Mouse (Mus musculus) neural tube, embryonic 13.5 days (tissue): ENCODE measurements around the gene Panx1. TPM values are rescaled to one million over a fixed set of nuclear protein-coding genes. Genes with fewer than 3 reads are reported as not detected.

Experiments used
- ATAC-seq: fragments of 200-750 bp; cut with Nextera tagmentation; 2 replicates; pipeline ENCODE4 v1.8.0; 2017; ENCODE audit warnings: low read depth, mild to moderate bottlenecking, moderate TSS enrichment, moderate library complexity
- H3K27ac ChIP-seq: fragments of 300-500 bp; sonication (generic); replicated peaks from 2 replicates; pipeline ENCODE4 v1.5.1; 2015; ENCODE audit warnings: moderate library complexity, mild to moderate bottlenecking, inconsistent platforms
- H3K27me3 ChIP-seq: fragments of 300-500 bp; sonication (generic); 2 replicates; pipeline ENCODE4 v1.6.1; 2015; ENCODE audit warnings: mild to moderate bottlenecking, inconsistent platforms
- H3K36me3 ChIP-seq: fragments of 300-500 bp; sonication (generic); 2 replicates; pipeline ENCODE4 v1.6.1; 2015; ENCODE audit warnings: mild to moderate bottlenecking, inconsistent platforms
- H3K4me1 ChIP-seq: fragments of 300-500 bp; sonication (generic); replicated peaks from 2 replicates; pipeline ENCODE4 v1.6.1; 2015; ENCODE audit warnings: inconsistent platforms
- H3K4me2 ChIP-seq: fragments of 300-500 bp; sonication (generic); 2 replicates; pipeline ENCODE4 v1.6.1; 2015; ENCODE audit warnings: inconsistent platforms, mild to moderate bottlenecking, moderate library complexity
- H3K4me3 ChIP-seq: fragments of 300-500 bp; sonication (generic); 2 replicates; pipeline ENCODE4 v1.5.1; 2015; ENCODE audit warnings: mild to moderate bottlenecking, inconsistent platforms
- H3K9ac ChIP-seq: fragments of 300-500 bp; sonication (generic); 2 replicates; pipeline ENCODE4 v1.6.1; 2015; ENCODE audit warnings: moderate library complexity, mild to moderate bottlenecking, inconsistent platforms
- H3K9me3 ChIP-seq: fragments of 300-500 bp; sonication (generic); 2 replicates; pipeline ENCODE4 v1.6.1; 2016; ENCODE audit warnings: inconsistent platforms
- WGBS: fragments of 180-500 bp; shearing (Covaris S2); methylation state at CpG from one replicate; pipeline ENCODE4 v1.1.7; 2015; 5-methylcytosine and 5-hydroxymethylcytosine counted together
- polyA plus RNA-seq: library from polyadenylated mRNA; unstranded; fragments of >200 nt; fragmentation: Nextera tagmentation; extraction: Ambion mirVana; gene quantifications from 2 replicates; pipeline ENCODE4 v1.2.1, GENCODE M21; 2015

The Panx1 gene
- polyA plus RNA-seq, 1 experiment from 2014 or later, result 157 TPM

DNA sequence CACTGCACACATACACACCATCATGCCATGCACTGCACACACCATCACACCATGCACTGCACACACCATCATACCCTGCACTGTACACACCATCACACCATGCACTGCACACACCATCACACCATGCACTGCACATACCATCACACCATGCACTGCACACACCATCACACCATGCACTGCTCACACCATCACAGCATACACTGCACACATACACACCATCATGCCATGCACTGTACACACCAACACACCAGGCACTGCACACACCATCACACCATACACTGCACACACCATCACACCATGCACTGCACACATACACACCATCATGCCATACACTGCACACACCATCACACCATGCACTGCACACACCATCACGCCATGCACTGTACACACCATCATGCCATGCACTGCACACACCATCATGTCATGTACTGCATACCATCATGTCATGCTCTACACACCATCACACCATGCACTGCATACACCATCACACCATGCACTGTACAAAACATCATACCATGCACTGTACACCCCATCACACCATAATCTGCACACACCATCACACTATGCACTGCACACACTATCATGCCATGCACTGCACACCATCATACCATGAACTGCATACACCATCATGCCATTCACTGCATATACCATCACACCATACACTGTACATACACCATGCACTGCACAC lies 56.5 kb downstream of the Panx1 start:
- no peaks in the 10 kb centered on the region for H3K36me3 ChIP-seq
- no peaks in the 10 kb centered on the region for H3K27me3 ChIP-seq
- no peaks in the 10 kb centered on the region for H3K4me1 ChIP-seq
- 96% methylated on average over 1 of the region's 1 CpGs for WGBS
- H3K4me2 ChIP-seq, result no peak overlapping the region
- no peak overlapping the region for H3K9ac ChIP-seq
- H3K9me3 ChIP-seq, result no peaks in the 10 kb centered on the region
- no peak overlapping the region for H3K4me3 ChIP-seq
- H3K27ac ChIP-seq, result no peak overlapping the region
- ATAC-seq, result no peak

DNA sequence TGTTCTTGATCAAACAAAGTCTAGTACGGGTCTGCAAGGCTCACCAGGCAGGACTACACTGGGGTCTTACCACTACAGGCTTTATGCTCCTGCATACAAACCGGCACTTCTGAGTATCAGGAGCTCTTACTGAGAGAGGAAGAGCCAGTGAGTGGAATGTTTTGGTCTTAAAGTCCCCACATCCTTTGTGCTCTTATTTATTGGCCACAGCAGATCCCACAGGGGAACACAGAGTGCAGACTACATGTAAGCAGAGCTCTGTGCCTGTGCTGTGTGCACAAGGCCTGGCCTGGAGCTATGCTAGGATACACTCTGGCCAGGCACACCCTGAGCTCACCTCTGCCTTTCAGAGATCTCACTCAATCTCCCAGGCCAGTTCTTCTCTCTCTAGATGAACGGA lies 62.1 kb downstream of the Panx1 start:
- Histone ChIP-seq H3K36me3 (no peaks in the 10 kb centered on the region), H3K4me2 (no peak overlapping the region), H3K4me3 (no peak overlapping the region), H3K27me3 (no peaks in the 10 kb centered on the region), H3K9ac (no peak overlapping the region), H3K9me3 (no peaks in the 10 kb centered on the region), H3K4me1 (no peaks in the 10 kb centered on the region), H3K27ac (no peak overlapping the region)
- WGBS, result 83% methylated on average over 3 of the region's 3 CpGs
- no peak for ATAC-seq

DNA sequence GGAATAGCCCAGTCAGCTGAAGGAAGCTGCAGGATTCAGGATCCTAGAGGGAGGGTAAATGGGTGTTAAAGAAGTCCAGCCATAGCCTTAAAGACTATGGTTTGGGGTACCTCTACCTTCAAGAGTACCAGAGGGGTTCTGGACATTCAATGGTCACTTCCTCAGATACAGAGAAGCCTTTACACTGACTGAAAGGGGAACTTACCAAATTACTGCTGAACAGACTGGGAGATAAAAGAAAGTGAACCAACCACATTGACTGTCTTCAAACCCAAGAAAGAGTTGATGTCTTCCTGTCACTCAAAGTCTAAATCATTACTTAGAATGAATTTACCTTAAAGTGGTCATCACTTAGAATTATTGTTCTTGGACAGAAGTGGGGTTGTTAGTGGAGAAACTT lies 62.6 kb downstream of the Panx1 start:
- H3K9ac ChIP-seq, result no peak overlapping the region
- no peaks in the 10 kb centered on the region for H3K9me3 ChIP-seq
- no peaks in the 10 kb centered on the region for H3K27me3 ChIP-seq
- H3K4me2 ChIP-seq, result no peak overlapping the region
- H3K4me3 ChIP-seq, result no peak overlapping the region
- ATAC-seq, result no peak
- H3K4me1 ChIP-seq, result no peaks in the 10 kb centered on the region
- H3K27ac ChIP-seq, result no peak overlapping the region
- H3K36me3 ChIP-seq, result no peaks in the 10 kb centered on the region

DNA sequence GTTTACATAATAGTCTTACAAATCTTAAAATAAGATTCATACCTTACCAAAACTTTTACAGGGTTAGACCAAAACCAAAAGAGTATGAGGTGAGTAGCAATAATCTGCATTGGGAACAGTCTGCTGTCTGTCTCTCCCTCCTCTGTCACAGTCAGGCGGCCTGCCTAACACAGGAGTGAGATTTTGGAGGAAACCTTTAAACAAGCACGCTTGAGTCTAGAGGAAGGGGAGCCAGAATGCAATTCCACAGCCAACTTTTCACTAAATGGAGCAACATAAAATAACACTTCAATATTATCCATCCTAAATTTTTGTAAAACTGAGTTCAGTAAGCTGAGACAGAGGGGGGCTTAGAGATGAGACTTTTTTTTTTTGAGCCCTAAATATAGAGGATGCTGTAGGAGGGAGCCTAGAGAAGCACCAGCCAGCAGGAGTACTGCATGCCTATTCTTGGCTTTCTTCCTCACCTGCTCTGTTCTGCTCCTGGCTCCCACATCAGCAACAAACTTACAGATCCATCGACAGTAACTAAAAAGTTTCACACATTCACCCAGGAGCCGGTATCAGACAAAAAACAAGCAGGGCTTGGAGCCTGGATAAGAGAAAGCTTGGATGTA lies 63.6 kb downstream of the Panx1 start:
- ATAC-seq, result no peak
- Histone ChIP-seq H3K9me3 (no peaks in the 10 kb centered on the region), H3K4me2 (no peak overlapping the region), H3K27me3 (no peaks in the 10 kb centered on the region), H3K4me1 (no peaks in the 10 kb centered on the region), H3K27ac (no peak overlapping the region), H3K9ac (no peak overlapping the region), H3K4me3 (no peak overlapping the region), H3K36me3 (no peaks in the 10 kb centered on the region)
- whole genome bisulfite sequencing, result 88% methylated on average over 4 of the region's 4 CpGs

DNA sequence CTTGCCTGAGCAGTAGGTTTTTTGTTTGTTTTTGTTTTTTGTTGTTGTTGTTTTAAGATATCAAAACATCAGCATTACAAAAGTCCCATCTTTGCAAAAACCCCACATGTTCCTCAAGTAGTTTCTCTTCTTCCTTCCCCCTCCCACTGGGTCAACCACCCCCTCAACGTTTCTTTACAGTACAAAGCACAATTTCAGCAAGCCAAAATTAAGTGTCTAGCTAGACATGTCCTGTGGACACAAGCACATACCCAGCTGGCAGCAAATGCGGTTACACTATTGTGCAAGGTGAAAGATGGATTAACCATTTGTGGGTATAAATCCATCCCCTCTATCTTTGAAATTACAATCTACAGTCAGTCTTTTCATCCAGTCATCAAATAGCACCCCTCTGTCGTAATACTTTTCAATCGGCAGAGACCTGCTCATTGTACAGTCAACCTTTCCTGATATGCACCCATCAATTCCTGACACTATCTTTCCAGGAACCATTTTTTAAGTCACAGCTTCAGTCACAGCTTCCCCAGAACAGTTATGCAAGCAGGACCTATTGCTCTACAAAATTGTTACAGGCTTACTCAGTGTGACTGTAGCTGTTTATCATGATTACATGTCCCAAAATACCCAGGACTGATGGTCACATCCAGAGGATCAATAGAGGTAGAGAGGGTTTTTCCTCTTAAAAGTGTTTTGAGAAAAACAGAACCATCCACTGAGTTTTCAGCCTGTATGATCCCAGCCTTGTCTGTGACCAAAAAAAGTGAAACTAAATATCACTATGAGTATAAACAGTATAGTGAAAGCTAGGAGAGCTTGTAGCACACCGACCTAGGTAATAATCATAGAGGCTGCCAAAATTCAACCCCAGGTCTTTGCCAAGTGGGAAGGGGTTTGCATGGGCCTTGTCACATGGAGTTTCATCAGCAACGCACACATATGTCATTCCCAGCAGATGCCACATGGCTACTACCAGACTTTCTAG lies 70.7 kb downstream of the Panx1 start:
- H3K4me2 ChIP-seq, result no peak overlapping the region
- 82% methylated on average over 6 of the region's 6 CpGs for WGBS
- no peak for ATAC-seq

DNA sequence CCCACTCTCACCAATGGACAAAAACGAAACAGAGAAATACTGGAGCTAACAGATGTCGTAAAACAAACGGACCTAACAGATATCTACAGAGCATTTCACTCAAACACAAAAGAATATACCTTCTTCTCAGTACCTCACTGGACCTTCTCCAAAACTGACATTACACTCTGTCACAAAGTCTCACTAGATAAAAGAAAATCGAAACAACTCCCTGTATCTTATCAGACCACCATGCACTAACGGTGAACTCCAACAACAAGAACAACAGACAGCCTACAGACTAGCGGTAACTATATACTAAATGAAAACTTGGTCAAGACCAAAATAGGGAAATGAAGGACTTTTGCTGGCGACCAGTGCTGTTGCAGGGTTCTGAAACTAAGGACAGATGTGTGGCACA lies 71.5 kb downstream of the Panx1 start:
- WGBS, result 87% methylated on average over 7 of the region's 7 CpGs

More for the DNA sequence above, 70.7 kb downstream of the Panx1 start:
- Histone ChIP-seq H3K4me3 (no peak overlapping the region), H3K27me3 (no peaks in the 10 kb centered on the region), H3K4me1 (no peaks in the 10 kb centered on the region), H3K9me3 (no peaks in the 10 kb centered on the region), H3K27ac (no peak overlapping the region), H3K9ac (no peak overlapping the region), H3K36me3 (no peaks in the 10 kb centered on the region)

DNA sequence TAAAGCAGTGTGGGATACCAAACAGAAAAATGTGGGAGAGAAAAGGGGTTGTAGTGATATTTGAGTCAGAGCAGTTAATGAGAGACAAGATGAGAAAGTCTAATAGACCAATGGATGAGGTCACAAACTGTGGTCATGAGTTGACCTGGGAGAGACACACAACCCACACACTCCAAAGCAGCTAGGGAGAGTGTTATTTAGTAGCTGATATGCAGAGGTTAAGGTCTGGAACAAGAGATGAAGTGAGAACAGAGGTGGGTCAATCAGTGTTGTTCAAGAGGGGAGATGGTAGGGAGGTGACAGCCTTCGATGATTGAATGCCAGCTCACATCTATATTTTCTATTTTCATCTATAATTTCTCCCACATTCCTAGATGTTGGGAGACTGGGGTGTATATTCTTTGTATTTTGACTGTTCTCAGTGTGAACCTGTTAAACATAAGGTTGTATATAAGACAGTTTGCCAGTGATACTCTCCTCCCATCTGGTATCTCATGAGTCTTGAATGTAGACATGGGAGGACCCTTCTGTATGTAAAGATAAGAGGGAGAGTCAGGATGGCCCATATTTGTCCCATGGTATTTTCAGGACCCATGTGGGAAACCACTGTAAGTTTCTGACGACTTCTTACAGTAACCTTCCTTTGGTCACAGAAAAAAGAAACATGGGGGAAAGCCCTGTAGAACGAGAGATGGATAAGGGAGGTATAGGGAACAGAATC lies 74.3 kb downstream of the Panx1 start:
- 81% methylated on average over 3 of the region's 3 CpGs for WGBS
- Histone ChIP-seq H3K4me1 (no peaks in the 10 kb centered on the region), H3K36me3 (no peaks in the 10 kb centered on the region), H3K27me3 (no peaks in the 10 kb centered on the region), H3K9ac (no peak overlapping the region), H3K9me3 (no peaks in the 10 kb centered on the region), H3K4me3 (no peak overlapping the region), H3K27ac (no peak overlapping the region), H3K4me2 (no peak overlapping the region)
- ATAC-seq, result no peak

More for the DNA sequence above, 71.5 kb downstream of the Panx1 start:
- Histone ChIP-seq H3K4me1 (no peaks in the 10 kb centered on the region), H3K27ac (no peak overlapping the region), H3K27me3 (no peaks in the 10 kb centered on the region), H3K4me3 (no peak overlapping the region), H3K36me3 (no peaks in the 10 kb centered on the region), H3K9ac (no peak overlapping the region), H3K4me2 (no peak overlapping the region), H3K9me3 (no peaks in the 10 kb centered on the region)
- ATAC-seq, result no peak

DNA sequence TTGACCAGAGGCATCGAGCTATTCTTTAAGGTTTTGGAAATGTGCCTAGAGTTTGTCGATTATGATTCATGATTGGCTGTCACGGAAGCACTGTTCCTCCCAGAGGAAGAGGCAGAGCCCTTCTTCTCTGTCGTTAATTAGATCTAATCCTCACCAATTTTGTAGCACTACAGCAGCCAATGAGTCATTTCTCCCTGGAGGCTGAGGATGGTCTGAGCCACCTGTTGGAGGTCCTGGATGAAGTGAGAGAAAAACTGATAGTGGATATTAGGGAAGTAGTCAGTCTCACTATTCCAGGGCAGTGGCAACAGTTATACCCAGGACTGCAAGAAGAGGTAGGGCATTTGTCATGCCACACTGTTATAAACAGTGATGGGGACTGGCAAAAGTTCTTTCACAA lies 75.1 kb downstream of the Panx1 start:
- Histone ChIP-seq H3K36me3 (no peaks in the 10 kb centered on the region), H3K27ac (no peak overlapping the region), H3K4me3 (no peak overlapping the region), H3K4me2 (no peak overlapping the region), H3K4me1 (no peaks in the 10 kb centered on the region), H3K27me3 (no peaks in the 10 kb centered on the region), H3K9ac (no peak overlapping the region), H3K9me3 (no peaks in the 10 kb centered on the region)
- no peak for ATAC-seq
- 75% methylated on average over 4 of the region's 4 CpGs for WGBS

DNA sequence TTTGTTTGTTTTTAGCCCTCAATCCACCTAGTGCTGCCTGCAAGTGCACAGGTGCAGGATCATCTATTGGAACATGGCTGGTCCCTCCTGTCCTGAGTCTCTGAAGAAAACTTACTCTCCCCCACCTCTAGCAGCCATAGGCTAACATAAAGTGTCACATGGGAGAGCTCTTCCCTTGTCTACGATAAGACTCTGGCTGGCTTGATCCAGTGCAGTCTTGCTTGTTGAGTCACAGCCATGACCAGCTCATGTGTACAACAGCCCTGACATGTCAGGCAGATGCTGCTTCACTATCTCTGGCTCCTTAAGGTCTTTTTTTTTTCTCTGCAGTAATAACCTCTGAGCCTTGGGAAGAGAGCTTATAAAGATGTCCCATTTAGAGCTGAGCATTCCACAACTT lies 77.7 kb downstream of the Panx1 start:
- H3K4me1 ChIP-seq, result no peaks in the 10 kb centered on the region
- no peak for ATAC-seq
- no peak overlapping the region for H3K4me3 ChIP-seq
- no peaks in the 10 kb centered on the region for H3K9me3 ChIP-seq
- no peaks in the 10 kb centered on the region for H3K27me3 ChIP-seq
- WGBS, result 91% methylated on average over 1 of the region's 1 CpGs
- H3K9ac ChIP-seq, result no peak overlapping the region
- no peak overlapping the region for H3K4me2 ChIP-seq
- no peaks in the 10 kb centered on the region for H3K36me3 ChIP-seq
- no peak overlapping the region for H3K27ac ChIP-seq

DNA sequence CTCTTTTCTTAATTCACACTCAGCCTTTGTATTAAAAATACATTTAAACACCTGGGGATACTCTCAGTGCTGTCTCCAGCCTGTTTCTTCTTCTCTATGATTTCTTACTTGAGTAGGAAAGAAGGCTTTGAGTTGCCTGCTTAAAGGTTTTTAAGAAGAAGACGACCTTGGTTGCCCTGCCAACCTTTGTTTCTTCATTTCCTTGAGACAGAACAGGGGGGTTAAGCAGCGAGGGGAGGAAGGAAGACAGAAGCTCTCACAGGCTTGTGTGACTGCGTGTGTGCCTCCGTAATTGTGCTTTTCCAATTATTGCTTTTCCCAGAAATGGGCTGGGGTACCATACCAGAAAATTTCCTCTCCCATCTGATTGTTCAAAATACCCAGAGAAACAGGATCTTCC lies 78.5 kb downstream of the Panx1 start:
- Histone ChIP-seq H3K4me3 (no peak overlapping the region), H3K27ac (no peak overlapping the region), H3K36me3 (no peaks in the 10 kb centered on the region), H3K9me3 (no peaks in the 10 kb centered on the region), H3K4me2 (no peak overlapping the region), H3K4me1 (no peaks in the 10 kb centered on the region), H3K9ac (no peak overlapping the region), H3K27me3 (no peaks in the 10 kb centered on the region)
- no peak for ATAC-seq
- WGBS, result 62% methylated on average over 4 of the region's 4 CpGs

DNA sequence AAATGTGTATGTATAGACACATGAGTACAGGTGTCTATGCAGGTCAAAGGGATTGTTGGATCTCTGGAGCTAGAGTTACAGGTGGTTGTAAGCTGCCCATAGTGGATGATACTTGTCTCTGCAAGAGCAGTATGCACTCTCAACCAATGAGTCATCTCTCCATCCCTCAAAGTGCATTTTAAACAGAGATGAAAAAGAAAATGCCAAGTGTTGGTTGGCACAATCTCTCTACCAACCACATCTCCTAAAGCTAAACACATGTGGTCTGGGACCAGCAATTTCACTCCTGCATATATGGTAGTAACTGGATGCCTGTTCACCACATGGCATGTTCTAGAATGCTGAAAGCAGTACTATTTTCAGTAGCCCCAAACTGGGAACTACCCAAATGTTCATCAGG lies 79.9 kb downstream of the Panx1 start:
- H3K4me2 ChIP-seq, result no peak overlapping the region
- H3K27ac ChIP-seq, result no peak overlapping the region
- ATAC-seq, result no peak
- no peaks in the 10 kb centered on the region for H3K36me3 ChIP-seq
- H3K9ac ChIP-seq, result no peak overlapping the region
- H3K4me1 ChIP-seq, result no peaks in the 10 kb centered on the region
- no peak overlapping the region for H3K4me3 ChIP-seq
- no peaks in the 10 kb centered on the region for H3K9me3 ChIP-seq
- no peaks in the 10 kb centered on the region for H3K27me3 ChIP-seq

DNA sequence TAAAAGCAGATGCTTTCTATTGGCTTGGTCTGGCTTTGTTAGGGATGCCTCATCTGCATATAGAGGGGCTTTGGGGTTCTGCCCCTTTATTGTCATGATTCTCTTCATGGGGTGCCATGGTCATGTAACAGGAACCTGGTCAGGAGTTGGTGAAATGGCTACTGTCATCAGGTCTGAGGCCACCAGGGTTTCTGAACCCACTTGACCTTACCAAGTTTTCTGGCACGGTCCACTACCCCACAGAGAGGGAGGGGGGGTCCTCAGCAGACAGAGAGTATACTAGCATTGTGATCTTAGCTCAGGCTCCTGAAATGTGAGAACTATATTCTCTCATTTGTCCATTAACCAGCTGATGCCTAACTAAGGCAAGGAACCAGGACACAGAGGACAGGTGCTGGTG lies 82.5 kb downstream of the Panx1 start:
- H3K27ac ChIP-seq, result no peak overlapping the region
- no peak overlapping the region for H3K9ac ChIP-seq
- H3K4me3 ChIP-seq, result no peak overlapping the region
- H3K9me3 ChIP-seq, result no peaks in the 10 kb centered on the region
- no peaks in the 10 kb centered on the region for H3K27me3 ChIP-seq
- ATAC-seq, result no peak
- no peak overlapping the region for H3K4me2 ChIP-seq
- 75% methylated on average over 1 of the region's 1 CpGs for WGBS
- H3K36me3 ChIP-seq, result no peaks in the 10 kb centered on the region
- no peaks in the 10 kb centered on the region for H3K4me1 ChIP-seq
